Mouse (Mus musculus): Measurements from ENCODE around the gene Gdf15. TPM values are rescaled to one million over a fixed set of nuclear protein-coding genes. Genes with fewer than 3 reads are reported as not detected.
A peak's percentile ranks its signal among the peaks of the same experiment; 100 is the strongest.

The Gdf15 gene
- total RNA-seq, 1 experiment from 2014 or later: not detected

GRCm38 (mm10) chr8:70608749-70609367, 23.4 kb downstream of the Gdf15 start, which contains the start of gene Ssbp4:
Gene Ssbp4, minus strand, starts transcription at chr8:70608872.
- ATAC-seq (replicated peaks; ENCODE audit: low read depth, poor library complexity, severe bottlenecking): no peak

GRCm38 (mm10) chr8:70607898-70608748, 24.1 kb downstream of the Gdf15 start:
- no peak for ATAC-seq (replicated peaks; ENCODE audit: low read depth, poor library complexity, severe bottlenecking)

- no peak for ATAC-seq (replicated peaks; ENCODE audit: low read depth, poor library complexity, severe bottlenecking)
These were observed 24.7 kb downstream of the Gdf15 start for GRCm38 (mm10) chr8:70607603-70607897.

- ATAC-seq (replicated peaks; ENCODE audit: low read depth, poor library complexity, severe bottlenecking): no peak
These were observed 25.3 kb downstream of the Gdf15 start for GRCm38 (mm10) chr8:70606780-70607602.

- no peak for ATAC-seq (replicated peaks; ENCODE audit: low read depth, poor library complexity, severe bottlenecking)
These were observed 26.1 kb downstream of the Gdf15 start for GRCm38 (mm10) chr8:70605871-70606779.

- ATAC-seq (replicated peaks; ENCODE audit: low read depth, poor library complexity, severe bottlenecking): no peak
These were observed 27.7 kb downstream of the Gdf15 start for GRCm38 (mm10) chr8:70604558-70604957.

- no peak for ATAC-seq (replicated peaks; ENCODE audit: low read depth, poor library complexity, severe bottlenecking)
These were observed 30.0 kb downstream of the Gdf15 start for GRCm38 (mm10) chr8:70602139-70602811.

- ATAC-seq (replicated peaks; ENCODE audit: low read depth, poor library complexity, severe bottlenecking): peak; percentile 79
These were observed 31.0 kb downstream of the Gdf15 start for GRCm38 (mm10) chr8:70601271-70601649.

GRCm38 (mm10) chr8:70600473-70601270, 31.6 kb downstream of the Gdf15 start:
- 0 out of 2 replicates have a peak, but pooled peaks have one; percentile 2 for ATAC-seq (replicated peaks; ENCODE audit: low read depth, poor library complexity, severe bottlenecking)

GRCm38 (mm10) chr8:70599507-70600290, 32.6 kb downstream of the Gdf15 start:
- ATAC-seq (replicated peaks; ENCODE audit: low read depth, poor library complexity, severe bottlenecking): no peak

GRCm38 (mm10) chr8:70598722-70599121, 33.5 kb downstream of the Gdf15 start:
- no peak for ATAC-seq (replicated peaks; ENCODE audit: low read depth, poor library complexity, severe bottlenecking)

- no peak for ATAC-seq (replicated peaks; ENCODE audit: low read depth, poor library complexity, severe bottlenecking)
These were observed 34.0 kb downstream of the Gdf15 start for GRCm38 (mm10) chr8:70598283-70598682.

GRCm38 (mm10) chr8:70597417-70598272, 34.6 kb downstream of the Gdf15 start:
- no peak for ATAC-seq (replicated peaks; ENCODE audit: low read depth, poor library complexity, severe bottlenecking)

- no peak for ATAC-seq (replicated peaks; ENCODE audit: low read depth, poor library complexity, severe bottlenecking)
These were observed 35.4 kb downstream of the Gdf15 start for GRCm38 (mm10) chr8:70596775-70597416.

GRCm38 (mm10) chr8:70596216-70596615, 36.0 kb downstream of the Gdf15 start:
- no peak for ATAC-seq (replicated peaks; ENCODE audit: low read depth, poor library complexity, severe bottlenecking)

- no peak for ATAC-seq (replicated peaks; ENCODE audit: low read depth, poor library complexity, severe bottlenecking)
These were observed 36.4 kb downstream of the Gdf15 start for GRCm38 (mm10) chr8:70595811-70596210.

Data from common myeloid progenitor, adult 5-6 weeks (primary cell).